Mouse (Mus musculus) bone marrow, adult 2 months (tissue): Measurements from ENCODE around the gene Paqr9. TPM values are rescaled to one million over a fixed set of nuclear protein-coding genes. Genes with fewer than 3 reads are reported as not detected.

ENCODE experiments used
- H3K27ac ChIP-seq: fragments of 200-500 bp; 2 replicates; pipeline ENCODE4 v1.5.1; 2012; ENCODE audit warnings: low read depth, mild to moderate bottlenecking, control low read depth, inconsistent platforms, low read length; ENCODE audit not compliant: control insufficient read depth, poor library complexity, insufficient read depth
- H3K4me1 ChIP-seq: fragments of 200-500 bp; 2 replicates; pipeline ENCODE4 v1.6.1; 2011; ENCODE audit warnings: low read length; ENCODE audit not compliant: control insufficient read depth, insufficient read depth
- H3K4me3 ChIP-seq: fragments of 200-500 bp; replicated peaks from 2 replicates; pipeline ENCODE3; 2011; ENCODE audit warnings: mild to moderate bottlenecking, low read depth, low read length, control low read depth; ENCODE audit not compliant: control insufficient read depth
- CTCF ChIP-seq: fragments of 200-500 bp; IDR thresholded peaks from 2 replicates; pipeline ENCODE4 v1.5.1; 2011; ENCODE audit warnings: low read length, control low read depth; ENCODE audit not compliant: control insufficient read depth, insufficient read depth
- POLR2A ChIP-seq: fragments of 200-500 bp; IDR thresholded peaks from 2 replicates; pipeline ENCODE4 v1.6.1; 2011; ENCODE audit warnings: low read depth, mild to moderate bottlenecking, control low read depth, low read length, borderline replicate concordance; ENCODE audit not compliant: control insufficient read depth
- WGBS: fragments of 180-500 bp; shearing (Covaris S2); methylation state at CpG from one replicate; pipeline ENCODE4 v1.1.7; 2018; 5-methylcytosine and 5-hydroxymethylcytosine counted together
- polyA plus RNA-seq: library from polyadenylated mRNA; stranded (reverse); fragments of >200 nt; gene quantifications from 2 replicates; pipeline ENCODE4 v1.2.4, GENCODE M21; 2011; ENCODE audit warnings: low replicate concordance; ENCODE audit not compliant: missing spikeins, insufficient read depth, insufficient read length

Paqr9 gene
- polyA plus RNA-seq, 1 experiment = 17.0 TPM

GRCm38 (mm10) chr9:95574116-95574515, 14.7 kb downstream of the Paqr9 start:
- 82% methylated on average over 4 of the region's 4 CpGs for WGBS
- H3K4me3 ChIP-seq = no peak overlapping the region
- H3K27ac ChIP-seq = no peak overlapping the region
- TF ChIP-seq CTCF (no peak), POLR2A (no peak)
- no peaks in the 10 kb centered on the region; the same call in 1 of the 2 replicates for H3K4me1 ChIP-seq

GRCm38 (mm10) chr9:95577502-95577901, 18.0 kb downstream of the Paqr9 start:
- no peak overlapping the region for H3K27ac ChIP-seq
- 77% methylated on average over 6 of the region's 6 CpGs for WGBS
- no peaks in the 10 kb centered on the region for H3K4me1 ChIP-seq
- no peak overlapping the region for H3K4me3 ChIP-seq
- TF ChIP-seq POLR2A (no peak), CTCF (no peak)

- TF ChIP-seq POLR2A = no peak
- no peak for TF ChIP-seq CTCF
- 88% methylated on average over 5 of the region's 5 CpGs for WGBS
- H3K4me1 ChIP-seq = no peaks in the 10 kb centered on the region
- H3K4me3 ChIP-seq = no peak overlapping the region
- no peak overlapping the region for H3K27ac ChIP-seq
These were observed 19.0 kb downstream of the Paqr9 start for GRCm38 (mm10) chr9:95578366-95578895.

- Histone ChIP-seq H3K4me1 (no peaks in the 10 kb centered on the region), H3K27ac (no peak overlapping the region), H3K4me3 (no peak overlapping the region)
- no peak for TF ChIP-seq CTCF
- no peak for TF ChIP-seq POLR2A
- WGBS = 73% methylated on average over 16 of the region's 16 CpGs
These were observed 21.7 kb downstream of the Paqr9 start for GRCm38 (mm10) chr9:95581021-95581757.

GRCm38 (mm10) chr9:95581758-95582515, 22.5 kb downstream of the Paqr9 start:
- no peaks in the 10 kb centered on the region for H3K4me1 ChIP-seq
- 17% methylated on average over 20 of the region's 20 CpGs for WGBS
- no peak overlapping the region for H3K27ac ChIP-seq
- no peak overlapping the region for H3K4me3 ChIP-seq
- TF ChIP-seq CTCF (no peak), POLR2A (no peak)

- WGBS = 30% methylated on average over 8 of the region's 8 CpGs
- no peak for TF ChIP-seq CTCF
- no peak for TF ChIP-seq POLR2A
- H3K4me1 ChIP-seq = no peaks in the 10 kb centered on the region
- no peak overlapping the region for H3K4me3 ChIP-seq
- no peak overlapping the region for H3K27ac ChIP-seq
These were observed 23.1 kb downstream of the Paqr9 start for GRCm38 (mm10) chr9:95582555-95582954.

GRCm38 (mm10) chr9:95586046-95586445, 26.6 kb downstream of the Paqr9 start:
- H3K4me3 ChIP-seq = no peak overlapping the region
- H3K4me1 ChIP-seq = no peaks in the 10 kb centered on the region
- 87% methylated on average over 5 of the region's 5 CpGs for WGBS
- H3K27ac ChIP-seq = no peak overlapping the region
- TF ChIP-seq POLR2A (no peak), CTCF (no peak)

- Histone ChIP-seq H3K27ac (no peak overlapping the region), H3K4me3 (no peak overlapping the region), H3K4me1 (no peaks in the 10 kb centered on the region)
- WGBS = 81% methylated on average over 7 of the region's 7 CpGs
- TF ChIP-seq POLR2A (no peak), CTCF (no peak)
These were observed 28.6 kb downstream of the Paqr9 start for GRCm38 (mm10) chr9:95588070-95588469.
